Mouse (Mus musculus) cerebellum, adult 11-12 months (tissue): ENCODE results near the gene Slc27a5.

ENCODE experiments used
- DNase-seq: peaks from one replicate; pipeline ENCODE4 v3.0.0; 2022

The Slc27a5 gene

GRCm38 (mm10) chr7:12980291-12980690 is 17.7 kb downstream of the Slc27a5 start:
- DNase-seq, result no peak

GRCm38 (mm10) chr7:12979776-12980175 is 18.2 kb downstream of the Slc27a5 start:
- peak; percentile 56 for DNase-seq

GRCm38 (mm10) chr7:12978931-12979722 is 18.9 kb downstream of the Slc27a5 start:
- DNase-seq, result peak; percentile 69

GRCm38 (mm10) chr7:12977682-12978389 is 20.2 kb downstream of the Slc27a5 start, which contains the start of gene Zfp446:
Zfp446 (plus strand) TSS chr7:12977848.
- peak; percentile 99 for DNase-seq

- DNase-seq, result no peak
Observed at GRCm38 (mm10) chr7:12970906-12971305, 27.1 kb downstream of the Slc27a5 start.

GRCm38 (mm10) chr7:12966104-12966845 is 31.7 kb downstream of the Slc27a5 start:
- DNase-seq, result peak; percentile 87

GRCm38 (mm10) chr7:12965678-12966091 is 32.3 kb downstream of the Slc27a5 start, which contains the start of gene Zfp324:
Zfp324 (plus strand) TSS chr7:12965838.
- DNase-seq, result peak; percentile 94

GRCm38 (mm10) chr7:12961511-12962141 is 36.4 kb downstream of the Slc27a5 start:
- peak; percentile 57 for DNase-seq

GRCm38 (mm10) chr7:12959718-12960117 is 38.3 kb downstream of the Slc27a5 start:
- DNase-seq, result no peak

GRCm38 (mm10) chr7:12958948-12959347 is 39.0 kb downstream of the Slc27a5 start:
- no peak for DNase-seq

- DNase-seq, result no peak
Observed at GRCm38 (mm10) chr7:12957511-12957910, 40.5 kb downstream of the Slc27a5 start.

- DNase-seq, result no peak
Observed at GRCm38 (mm10) chr7:12954896-12955295, 43.1 kb downstream of the Slc27a5 start.

- DNase-seq, result no peak
Observed at GRCm38 (mm10) chr7:12949872-12950229, 48.1 kb downstream of the Slc27a5 start.

GRCm38 (mm10) chr7:12949032-12949871 is 48.7 kb downstream of the Slc27a5 start:
- peak; percentile 97 for DNase-seq

- no peak for DNase-seq
Observed at GRCm38 (mm10) chr7:12943488-12943887, 54.5 kb downstream of the Slc27a5 start.

GRCm38 (mm10) chr7:12940599-12940998 is 57.4 kb downstream of the Slc27a5 start:
- DNase-seq, result no peak
